Mouse (Mus musculus): ENCODE data around the gene Gdpd5. TPM values are rescaled to one million over a fixed set of nuclear protein-coding genes. Genes with fewer than 3 reads are reported as not detected.

The Gdpd5 gene
- total RNA-seq (2022) = 10 to 100 TPM; 17.4 to 32.6 (median 21.4) TPM

- peak; percentile 94 to 97 for DNase-seq (ENCODE audit: low spot score in 2 of 2)
Measured at GRCm38 (mm10) chr7:99381214-99382087, at the start of gene Gdpd5. Gene Gdpd5, plus strand, starts transcription at chr7:99381414.

- DNase-seq (ENCODE audit: low spot score in 2 of 2) = peak; percentile 38 to 65
Measured at GRCm38 (mm10) chr7:99332774-99333480, 48.3 kb upstream of the Gdpd5 start.

GRCm38 (mm10) chr7:99340736-99341135 lies 40.5 kb upstream of the Gdpd5 start:
- DNase-seq (ENCODE audit: low spot score in 2 of 2) = no peak

GRCm38 (mm10) chr7:99343577-99343976 lies 37.6 kb upstream of the Gdpd5 start:
- no peak for DNase-seq (ENCODE audit: low spot score in 2 of 2)

DNA sequence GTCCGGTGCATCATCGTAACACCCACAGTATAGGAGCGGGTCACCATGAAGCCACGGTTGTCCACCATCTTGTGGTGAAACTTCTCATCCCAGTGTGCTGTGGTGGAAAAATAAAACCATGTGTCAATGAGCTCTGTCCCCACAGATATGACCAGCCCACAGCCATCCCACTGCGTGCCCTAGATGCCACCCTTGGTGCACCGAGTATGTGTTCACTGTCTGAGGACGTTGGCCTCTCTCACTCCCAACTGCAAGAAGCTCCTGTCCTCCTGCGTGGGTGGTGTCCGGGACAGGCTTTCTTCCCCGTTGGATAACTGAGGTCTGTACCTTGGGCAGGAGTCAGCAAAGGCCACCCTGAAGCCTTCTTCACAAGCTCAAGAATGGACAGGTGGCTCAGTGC lies 33.9 kb upstream of the Gdpd5 start:
- DNase-seq (ENCODE audit: low spot score in 2 of 2) = no peak

DNA sequence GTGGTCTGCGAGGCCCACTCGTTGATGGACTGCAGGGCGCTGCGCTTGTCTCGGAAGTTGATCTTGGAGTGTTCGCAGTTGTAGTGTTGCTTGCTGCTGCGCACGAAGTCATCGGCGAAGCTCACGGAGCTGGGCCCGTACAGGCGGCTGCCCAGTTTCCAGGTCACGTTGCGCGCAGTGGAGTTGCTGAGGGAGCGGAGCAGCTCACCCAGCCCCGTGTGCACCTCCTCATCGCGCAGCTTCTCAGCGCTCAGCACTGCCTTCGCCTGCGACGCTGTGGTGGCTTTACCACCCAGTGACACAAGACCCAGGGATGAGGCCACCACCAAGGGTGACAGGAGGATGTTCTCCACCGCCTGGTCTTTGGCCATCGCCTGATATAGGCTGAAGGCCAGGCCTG lies 32.3 kb upstream of the Gdpd5 start:
- DNase-seq (ENCODE audit: low spot score in 2 of 2) = no peak

- no peak for DNase-seq (ENCODE audit: low spot score in 2 of 2)
Measured at GRCm38 (mm10) chr7:99349782-99350720, 31.2 kb upstream of the Gdpd5 start.

GRCm38 (mm10) chr7:99351104-99351801 lies 30.0 kb upstream of the Gdpd5 start:
- no peak for DNase-seq (ENCODE audit: low spot score in 2 of 2)

GRCm38 (mm10) chr7:99351802-99352517 lies 29.3 kb upstream of the Gdpd5 start:
- DNase-seq (ENCODE audit: low spot score in 2 of 2) = no peak

DNA sequence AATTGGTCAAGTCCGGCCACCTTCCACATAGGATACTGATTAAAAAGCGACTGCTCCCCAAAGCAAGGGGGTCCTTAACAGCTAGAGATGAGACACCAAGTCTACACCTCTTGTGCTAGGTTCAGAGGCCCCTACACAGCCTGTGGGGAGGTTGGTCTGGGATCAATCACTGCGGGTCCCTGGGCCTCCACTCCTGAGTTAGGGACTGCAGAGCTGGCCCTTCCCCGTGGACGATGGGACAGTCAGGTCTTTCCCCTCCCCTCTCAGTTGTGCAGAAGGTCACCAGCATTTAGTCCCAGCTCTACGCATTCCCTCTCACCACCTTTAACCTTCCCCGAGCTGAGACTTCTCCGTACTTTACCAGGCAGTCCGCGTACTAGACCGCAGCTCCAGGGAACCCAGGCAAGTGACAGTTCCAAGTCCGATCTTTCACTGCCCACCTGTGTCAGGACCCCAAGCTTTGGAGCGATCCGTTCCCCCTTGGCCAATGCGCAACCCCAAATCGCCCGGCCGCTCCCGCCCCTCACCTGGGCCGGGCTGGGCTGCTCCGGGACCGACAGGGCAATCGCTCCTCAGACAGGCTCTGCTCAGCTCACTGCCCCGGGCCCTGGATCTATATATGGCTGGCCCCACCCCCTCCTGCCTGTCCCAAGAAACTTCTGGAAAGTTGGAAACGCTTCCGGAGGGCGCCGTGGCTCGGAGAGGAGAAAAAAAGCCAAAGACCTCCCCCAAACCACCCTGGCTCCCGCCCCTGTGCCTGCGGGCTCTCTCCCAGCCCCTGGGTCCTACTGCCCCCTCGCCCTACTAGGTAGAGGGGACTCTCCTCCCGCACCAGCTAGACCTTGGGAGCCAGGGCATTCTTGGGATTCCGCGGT lies 28.5 kb upstream of the Gdpd5 start, which contains the start of gene Serpinh1:
TSS of gene Serpinh1 (minus strand) at position 714 of the 875 bp plus-strand sequence.
- no peak for DNase-seq (ENCODE audit: low spot score in 2 of 2)

- DNase-seq (ENCODE audit: low spot score in 2 of 2) = peak; percentile 54 to 56
Measured at GRCm38 (mm10) chr7:99355731-99356131, 25.5 kb upstream of the Gdpd5 start.

- DNase-seq (ENCODE audit: low spot score in 2 of 2) = no peak
Measured at GRCm38 (mm10) chr7:99356244-99356930, 24.8 kb upstream of the Gdpd5 start.

DNA sequence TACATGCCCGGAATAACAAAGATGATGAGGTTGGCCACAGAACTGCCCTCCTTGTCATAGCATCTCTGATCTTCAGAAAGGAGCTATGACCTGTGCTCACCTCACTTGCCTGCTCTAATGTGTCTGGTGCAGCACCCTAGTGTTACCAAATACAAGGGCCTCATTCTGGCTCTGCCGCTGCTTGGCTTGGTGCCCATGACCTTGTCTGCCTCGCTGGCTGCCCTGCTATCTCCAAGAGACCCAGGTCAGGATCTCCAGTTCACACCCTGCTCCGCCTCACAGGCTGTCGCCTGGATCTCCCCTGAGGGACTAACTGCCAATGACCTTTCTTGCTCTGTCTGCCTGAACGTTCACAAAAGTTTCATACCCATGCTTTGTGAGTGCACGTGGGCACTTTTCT lies 24.0 kb upstream of the Gdpd5 start:
- no peak for DNase-seq (ENCODE audit: low spot score in 2 of 2)

DNA sequence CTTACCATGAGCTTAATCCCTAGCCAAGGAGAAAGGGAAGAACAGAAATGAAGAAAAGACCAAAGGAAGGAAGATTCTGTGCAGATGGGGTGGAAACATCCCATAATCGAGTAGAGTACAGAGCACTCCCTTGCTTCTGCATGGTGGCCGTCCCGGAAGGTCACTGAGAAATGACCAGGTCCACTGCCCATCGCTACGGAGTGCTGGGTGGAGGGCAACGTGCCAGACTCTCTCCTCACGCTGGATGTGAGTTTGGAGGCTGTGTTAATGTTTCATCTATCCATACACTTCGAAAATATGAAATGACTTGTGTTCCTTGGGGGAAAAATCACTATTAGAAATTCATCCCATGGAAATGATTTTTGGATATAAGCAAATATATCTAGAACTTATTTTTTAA lies 22.8 kb upstream of the Gdpd5 start:
- DNase-seq (ENCODE audit: low spot score in 2 of 2) = no peak

DNA sequence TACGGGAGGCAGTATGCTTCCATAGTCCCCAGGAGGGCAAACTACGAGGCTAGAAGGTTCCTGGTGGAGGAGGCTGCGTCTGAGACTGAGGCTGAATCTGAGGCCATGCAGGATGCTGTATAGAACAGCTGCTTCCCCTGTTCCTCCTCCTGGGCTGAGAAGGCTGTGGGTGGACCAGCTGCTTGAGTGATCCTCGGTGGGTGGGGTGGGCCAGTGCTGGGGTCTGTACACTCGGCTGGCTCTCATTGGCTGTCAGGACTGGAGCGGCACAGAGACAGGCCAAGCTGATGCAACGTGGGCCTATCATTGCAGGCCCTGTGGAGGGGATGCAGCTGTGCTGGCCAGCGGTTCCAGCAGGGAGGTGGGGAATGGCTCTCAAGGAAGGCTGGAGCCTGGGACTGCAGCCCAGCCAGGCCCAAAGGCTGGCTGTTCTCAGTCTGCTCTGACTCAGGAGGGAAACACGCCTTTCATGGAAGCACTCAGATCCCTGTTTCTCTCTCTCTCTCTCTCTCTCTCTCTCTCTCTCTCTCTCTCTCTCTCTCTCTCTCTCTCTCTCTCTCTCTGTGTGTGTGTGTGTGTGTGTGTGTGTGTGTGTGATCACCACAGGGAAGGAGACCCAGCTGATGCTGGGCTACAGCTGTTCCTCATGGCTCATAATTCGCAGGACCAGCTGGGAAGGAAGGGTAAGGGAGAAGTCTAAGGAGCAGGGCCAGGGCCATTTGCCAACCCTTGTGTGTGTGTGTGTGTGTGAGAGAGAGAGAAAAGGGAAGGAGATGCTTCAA lies 21.0 kb upstream of the Gdpd5 start:
- peak; percentile 65 to 76 for DNase-seq (ENCODE audit: low spot score in 2 of 2)

DNA sequence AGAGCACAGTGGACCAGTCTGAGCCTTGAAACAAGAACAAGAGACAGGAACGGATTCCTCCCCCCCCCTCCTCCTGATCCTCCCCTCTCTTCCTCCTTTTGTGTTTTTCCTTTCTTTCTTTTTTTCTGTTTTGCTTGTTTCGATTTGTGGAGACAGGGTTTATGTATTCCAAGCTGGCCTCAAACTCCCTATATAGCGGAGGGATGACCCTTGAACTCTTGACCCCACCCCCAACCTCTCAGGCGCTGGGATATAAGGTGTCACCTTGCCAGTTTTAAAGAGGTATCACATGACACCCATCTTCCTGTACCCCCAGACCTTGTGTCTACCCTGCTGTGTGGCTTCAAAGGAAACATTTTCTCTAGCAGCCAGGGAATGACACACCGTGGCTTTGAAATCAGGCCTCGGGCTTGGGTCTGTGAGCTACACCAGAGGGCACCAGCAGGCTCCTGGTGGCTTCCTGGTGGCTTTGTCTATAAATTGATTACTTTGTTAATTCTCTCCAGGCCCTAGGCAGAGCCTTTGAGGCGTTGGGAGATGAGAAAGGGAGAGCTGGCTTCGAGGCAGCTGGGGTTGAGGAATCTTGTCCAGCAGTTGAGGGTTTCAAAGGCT lies 20.3 kb upstream of the Gdpd5 start:
- no peak for DNase-seq (ENCODE audit: low spot score in 2 of 2)

DNA sequence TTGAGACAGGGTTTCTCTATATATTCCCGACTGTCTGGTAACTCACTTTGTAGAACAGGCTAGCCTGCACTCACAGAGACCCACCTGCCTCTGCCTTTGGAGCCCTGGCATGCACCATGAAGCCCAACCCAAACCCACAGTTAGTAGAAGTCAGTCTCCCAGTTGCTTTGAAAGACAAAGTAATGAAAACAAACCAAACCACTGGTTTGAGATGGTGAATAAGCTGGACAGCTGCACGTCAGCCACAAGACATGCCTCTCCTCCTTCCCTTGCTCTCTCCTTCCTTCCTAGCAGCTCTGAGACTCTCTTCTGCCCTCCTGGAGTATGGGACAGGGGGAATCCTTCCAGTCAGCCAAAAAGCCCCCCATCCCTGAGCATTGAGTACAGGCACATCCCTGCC lies 19.1 kb upstream of the Gdpd5 start:
- DNase-seq (ENCODE audit: low spot score in 2 of 2) = no peak
